Mouse (Mus musculus) erythroblast, adult 5-6 weeks (primary cell): ENCODE measurements around the gene Washc4. TPM values are rescaled to one million over a fixed set of nuclear protein-coding genes. Genes with fewer than 3 reads are reported as not detected.

ENCODE experiments used
- ATAC-seq: replicated peaks from 2 replicates; pipeline ENCODE4 v1.8.0; 2016; ENCODE audit warnings: moderate number of reproducible peaks, mild to moderate bottlenecking, moderate TSS enrichment, inconsistent platforms; ENCODE audit not compliant: poor library complexity, low FRiP score, severe bottlenecking
- total RNA-seq, 2 experiments: library from RNA; stranded (forward) in 1 of 2; stranded (reverse) in 1 of 2; fragments of 150-400 nt in 1 of 2; fragments of 200-764, 138-1000 nt in 1 of 2; gene quantifications; 2 replicates each; pipeline versions ENCODE4 v1.2.3 to v1.2.4; 2015 to 2017; ENCODE audit warnings: low replicate concordance in 2 of 2

Gene Washc4
- total RNA-seq, 2 experiments from 2014 or later = 4.6 to 22.5 TPM

GRCm38 (mm10) chr10:83592616-83593015 lies 49.1 kb downstream of the Washc4 start:
- ATAC-seq = no peak

GRCm38 (mm10) chr10:83594526-83594925 lies 51.0 kb downstream of the Washc4 start:
- no peak for ATAC-seq

GRCm38 (mm10) chr10:83600650-83601049 lies 57.1 kb downstream of the Washc4 start:
- ATAC-seq = no peak

GRCm38 (mm10) chr10:83603956-83604564 lies 60.5 kb downstream of the Washc4 start:
- no peak for ATAC-seq

- no peak for ATAC-seq
Observed at GRCm38 (mm10) chr10:83605637-83606183, 62.2 kb downstream of the Washc4 start.

- ATAC-seq = no peak
Observed at GRCm38 (mm10) chr10:83607111-83607510, 63.6 kb downstream of the Washc4 start.

- ATAC-seq = no peak
Observed at GRCm38 (mm10) chr10:83608596-83608995, 65.0 kb downstream of the Washc4 start.

- ATAC-seq = no peak
Observed at GRCm38 (mm10) chr10:83610518-83610917, 67.0 kb downstream of the Washc4 start.

- ATAC-seq = no peak
Observed at GRCm38 (mm10) chr10:83611863-83612262, 68.3 kb downstream of the Washc4 start.

- ATAC-seq = no peak
Observed at GRCm38 (mm10) chr10:83612648-83613215, 69.2 kb downstream of the Washc4 start.

- ATAC-seq = no peak
Observed at GRCm38 (mm10) chr10:83617366-83617765, 73.8 kb downstream of the Washc4 start.

- no peak for ATAC-seq
Observed at GRCm38 (mm10) chr10:83618819-83619440, 75.4 kb downstream of the Washc4 start.

GRCm38 (mm10) chr10:83620350-83621055 lies 77.0 kb downstream of the Washc4 start:
- no peak for ATAC-seq

- no peak for ATAC-seq
Observed at GRCm38 (mm10) chr10:83624065-83624464, 80.5 kb downstream of the Washc4 start.

- no peak for ATAC-seq
Observed at GRCm38 (mm10) chr10:83624841-83625240, 81.3 kb downstream of the Washc4 start.

GRCm38 (mm10) chr10:83627113-83627687 lies 83.6 kb downstream of the Washc4 start:
- no peak for ATAC-seq

- ATAC-seq = no peak
Observed at GRCm38 (mm10) chr10:83628241-83628640, 84.7 kb downstream of the Washc4 start.

- no peak for ATAC-seq
Observed at GRCm38 (mm10) chr10:83629190-83629781, 85.7 kb downstream of the Washc4 start.

- no peak for ATAC-seq
Observed at GRCm38 (mm10) chr10:83629878-83630277, 86.3 kb downstream of the Washc4 start.

- no peak for ATAC-seq
Observed at GRCm38 (mm10) chr10:83630899-83631298, 87.3 kb downstream of the Washc4 start.
